Mouse (Mus musculus) lung, postnatal 10 days (tissue): ENCODE results near the gene Ifnar2.

Experiments
- DNase-seq: peaks from one replicate; pipeline ENCODE4 v3.0.0; 2021

Gene Ifnar2

GRCm38 (mm10) chr16:91395633-91396392 lies 23.2 kb downstream of the Ifnar2 start:
- DNase-seq: no peak

DNA sequence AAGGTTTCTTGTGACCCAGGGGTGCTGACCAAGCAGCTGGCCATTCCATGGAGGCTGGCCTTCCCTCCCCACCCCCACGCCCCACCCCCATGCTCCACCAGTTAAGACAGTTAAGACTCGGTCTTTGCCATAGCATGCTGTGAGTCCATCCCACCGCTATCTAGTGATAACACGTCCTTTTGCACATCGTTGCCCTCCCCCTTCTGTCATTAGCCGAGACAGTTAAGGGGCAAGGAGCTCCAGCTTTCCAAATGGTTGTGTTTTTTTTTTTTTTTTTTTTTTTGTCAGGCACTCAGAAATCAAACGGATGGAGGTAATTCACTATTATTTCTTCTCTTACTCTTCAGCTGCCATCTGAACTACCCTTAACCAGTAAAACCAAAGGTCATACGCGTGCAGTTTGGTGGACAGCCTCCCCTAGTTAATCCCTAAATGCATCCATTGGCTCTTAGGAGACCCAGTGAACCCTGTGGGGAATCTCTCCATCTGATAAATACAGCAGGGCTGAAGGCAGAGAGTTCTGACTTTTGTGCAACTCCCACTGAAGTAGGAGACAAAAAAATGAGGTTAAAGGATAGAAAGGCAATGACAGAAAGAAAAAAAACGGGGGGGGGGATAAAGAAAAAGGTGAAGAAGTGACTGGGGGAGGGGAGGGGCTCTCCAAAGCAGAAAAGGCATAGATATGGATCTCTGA lies 24.4 kb downstream of the Ifnar2 start:
- DNase-seq: no peak

- no peak for DNase-seq
Observed at GRCm38 (mm10) chr16:91398030-91398429, 25.4 kb downstream of the Ifnar2 start.

GRCm38 (mm10) chr16:91398944-91399343 lies 26.4 kb downstream of the Ifnar2 start:
- DNase-seq: no peak

DNA sequence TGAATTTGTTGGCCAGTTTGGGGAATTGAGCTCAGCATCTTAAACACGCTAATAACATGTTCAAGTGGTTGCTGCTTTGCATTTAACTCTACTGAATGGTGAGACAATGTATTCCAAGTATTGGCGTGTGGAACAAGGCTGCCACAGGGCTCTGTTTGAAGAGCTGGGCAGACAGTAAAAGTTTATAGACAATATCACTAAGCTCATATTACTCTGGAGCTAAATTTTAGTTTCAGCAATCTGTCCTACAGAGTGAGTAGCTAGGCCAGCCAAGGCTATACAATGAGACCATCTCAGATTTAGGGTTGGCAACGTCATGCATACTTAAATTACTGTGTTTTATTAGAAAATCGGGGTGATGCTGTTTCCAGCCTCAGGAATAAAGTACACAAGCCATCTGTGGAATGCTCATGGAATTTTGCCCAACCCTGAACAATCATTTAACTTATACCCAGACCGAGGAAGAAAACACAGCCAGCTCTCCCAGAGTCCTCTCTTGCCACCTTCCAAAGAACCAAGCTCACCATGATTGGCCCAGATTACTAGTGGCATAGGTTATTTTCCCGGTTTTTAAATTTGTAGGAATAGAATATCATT lies 29.1 kb downstream of the Ifnar2 start:
- no peak for DNase-seq

GRCm38 (mm10) chr16:91403784-91404183 lies 31.2 kb downstream of the Ifnar2 start:
- no peak for DNase-seq

GRCm38 (mm10) chr16:91404187-91404586 lies 31.6 kb downstream of the Ifnar2 start:
- DNase-seq: no peak

GRCm38 (mm10) chr16:91404828-91405577 lies 32.4 kb downstream of the Ifnar2 start:
- DNase-seq: no peak

DNA sequence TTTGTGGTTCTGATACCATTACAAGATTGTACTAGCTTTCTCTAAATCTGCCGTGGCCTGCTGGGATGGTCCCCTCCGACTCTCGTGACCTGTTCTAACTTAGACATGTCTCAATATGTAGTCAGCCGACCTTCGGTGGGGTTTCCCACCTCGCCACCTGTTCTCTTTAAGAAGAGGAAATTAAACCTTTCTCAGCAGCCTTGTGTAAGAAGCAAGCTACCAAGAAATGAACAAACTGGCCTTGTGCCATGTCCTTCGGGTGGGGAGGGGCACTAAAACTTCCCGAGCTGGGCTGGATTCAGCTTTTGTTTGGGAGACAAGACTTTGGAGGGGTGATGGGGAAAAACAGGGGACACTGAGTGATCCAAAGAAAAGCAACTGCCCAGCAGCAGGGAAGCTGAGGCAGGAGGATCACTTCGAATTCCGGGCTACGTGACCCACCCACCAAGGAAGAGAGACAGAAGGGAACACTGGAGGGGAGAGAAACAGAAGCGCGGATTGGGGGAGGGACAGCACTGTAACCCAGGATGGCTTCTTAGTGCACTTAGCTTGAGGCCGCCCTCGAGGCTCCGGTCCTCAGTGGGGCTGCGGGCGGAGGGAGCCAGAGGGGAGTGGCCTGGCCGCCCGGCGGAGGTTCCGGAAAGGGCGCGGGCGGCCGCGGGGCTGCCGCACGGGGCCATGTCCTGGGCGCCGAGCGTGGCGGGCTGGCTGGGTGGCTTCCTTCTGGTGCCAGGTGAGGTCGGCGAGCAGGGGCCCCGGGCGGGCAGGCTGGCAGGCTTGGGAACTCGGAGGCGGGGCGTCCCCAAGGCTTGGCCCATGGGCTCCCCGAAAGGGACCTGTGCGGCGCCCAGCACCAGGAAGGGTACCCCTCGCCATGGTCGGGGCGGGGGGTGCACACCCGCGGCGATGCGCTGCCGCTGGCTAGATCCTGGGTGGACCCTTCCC lies 33.3 kb downstream of the Ifnar2 start, which contains the start of gene Il10rb:
Il10rb (plus strand) TSS at position 525 of the 945 bp plus-strand sequence.
- DNase-seq: peak; percentile 86

DNA sequence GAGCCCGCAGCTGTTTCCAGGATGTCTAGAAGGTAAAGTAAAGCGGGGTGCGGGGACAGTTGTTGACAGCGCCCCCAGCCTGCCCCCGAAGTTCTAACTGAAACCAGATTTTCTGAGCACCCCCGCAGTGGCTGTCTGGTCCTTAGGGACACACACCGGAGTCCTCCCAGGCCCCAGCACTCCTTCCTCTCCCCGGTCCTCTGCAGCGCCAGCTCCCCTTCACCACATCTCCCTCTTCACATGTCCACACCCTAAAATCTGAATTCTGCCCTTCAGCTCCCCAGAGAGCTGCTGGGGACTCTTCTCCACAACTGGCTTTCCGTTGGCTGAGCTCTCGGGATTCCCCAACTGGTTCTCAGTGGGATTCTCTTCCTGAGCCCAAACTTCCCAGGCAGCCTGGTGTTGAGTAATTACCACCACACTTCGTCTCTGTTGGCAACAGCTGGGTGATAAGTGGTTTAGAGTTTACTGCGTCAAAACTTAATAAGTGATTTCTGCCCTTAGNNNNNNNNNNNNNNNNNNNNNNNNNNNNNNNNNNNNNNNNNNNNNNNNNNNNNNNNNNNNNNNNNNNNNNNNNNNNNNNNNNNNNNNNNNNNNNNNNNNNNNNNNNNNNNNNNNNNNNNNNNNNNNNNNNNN lies 34.1 kb downstream of the Ifnar2 start:
- peak; percentile 66 for DNase-seq

DNA sequence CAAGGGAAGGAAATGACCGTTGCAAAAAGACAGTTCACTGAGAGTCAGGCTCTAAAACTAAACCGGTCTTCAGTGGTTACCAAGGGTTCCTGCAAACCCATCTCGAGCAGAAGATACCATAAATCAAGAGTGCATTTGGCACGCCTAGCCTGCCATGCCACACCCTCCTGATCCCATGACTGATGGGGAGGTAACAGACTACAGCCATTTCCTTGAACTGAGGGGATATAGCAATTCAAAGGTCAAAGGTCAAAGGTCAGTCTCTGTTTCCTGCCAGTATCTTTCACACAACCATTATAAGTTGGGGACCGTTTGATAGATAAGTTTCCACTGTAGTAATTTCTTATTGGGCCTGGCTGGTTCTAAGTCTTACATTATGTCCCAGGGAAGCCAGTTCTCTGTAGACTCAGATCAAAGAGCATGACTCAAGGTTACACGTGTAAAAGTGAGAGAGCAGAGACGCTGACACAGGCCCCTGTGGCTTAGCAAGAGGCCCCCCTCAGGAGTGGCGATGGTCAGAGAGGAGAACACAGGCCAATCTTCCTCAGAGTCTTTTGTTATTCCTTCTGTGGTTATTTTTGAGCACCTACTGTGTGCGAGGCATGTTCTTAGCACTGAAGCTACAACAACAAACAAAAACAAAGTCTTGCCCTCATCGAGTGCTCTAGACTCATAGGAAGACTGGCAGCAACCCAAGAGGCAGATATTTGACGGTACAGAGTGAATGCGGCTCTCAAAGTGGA lies 40.7 kb downstream of the Ifnar2 start:
- DNase-seq: no peak

- no peak for DNase-seq
Observed at GRCm38 (mm10) chr16:91415391-91416189, 43.0 kb downstream of the Ifnar2 start.

DNA sequence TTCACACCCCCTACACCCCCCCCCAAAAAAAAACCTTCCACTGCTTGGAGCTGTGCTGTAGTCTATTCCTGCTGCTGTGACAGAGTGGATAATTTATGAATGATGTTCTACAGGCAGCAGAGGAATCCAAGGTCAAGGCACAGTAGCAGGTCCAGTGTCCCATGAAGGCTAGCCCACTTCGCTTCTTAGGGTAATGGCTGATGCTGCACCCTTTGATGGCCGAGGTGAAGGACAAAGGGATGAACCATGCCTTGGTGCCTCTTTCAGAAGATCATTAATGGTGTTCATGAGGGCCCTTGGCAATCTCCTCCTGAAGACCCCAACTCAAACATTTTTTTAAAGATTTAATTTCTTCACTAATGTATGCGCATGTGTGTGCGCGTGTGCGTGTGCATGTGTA lies 43.8 kb downstream of the Ifnar2 start:
- no peak for DNase-seq

DNA sequence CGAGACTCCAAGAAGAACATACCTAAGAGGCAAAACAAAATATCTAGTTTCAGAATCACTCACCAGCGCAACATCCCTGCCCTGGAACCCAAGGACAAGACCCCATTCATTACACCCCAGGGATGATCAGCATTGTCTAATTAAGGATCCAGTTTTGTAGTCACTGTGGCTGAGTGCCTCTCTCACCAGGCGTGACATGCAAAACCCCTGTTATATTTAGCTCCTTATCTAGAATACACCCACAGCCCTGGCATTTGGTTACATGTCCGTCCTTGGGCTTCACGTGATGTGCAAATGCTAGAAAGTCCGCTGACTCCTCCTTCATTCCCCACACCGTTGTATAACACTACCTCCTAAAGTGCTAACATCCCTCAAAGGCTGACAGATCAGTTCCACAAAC lies 44.4 kb downstream of the Ifnar2 start:
- no peak for DNase-seq

GRCm38 (mm10) chr16:91418531-91418930 lies 45.9 kb downstream of the Ifnar2 start:
- DNase-seq: no peak

DNA sequence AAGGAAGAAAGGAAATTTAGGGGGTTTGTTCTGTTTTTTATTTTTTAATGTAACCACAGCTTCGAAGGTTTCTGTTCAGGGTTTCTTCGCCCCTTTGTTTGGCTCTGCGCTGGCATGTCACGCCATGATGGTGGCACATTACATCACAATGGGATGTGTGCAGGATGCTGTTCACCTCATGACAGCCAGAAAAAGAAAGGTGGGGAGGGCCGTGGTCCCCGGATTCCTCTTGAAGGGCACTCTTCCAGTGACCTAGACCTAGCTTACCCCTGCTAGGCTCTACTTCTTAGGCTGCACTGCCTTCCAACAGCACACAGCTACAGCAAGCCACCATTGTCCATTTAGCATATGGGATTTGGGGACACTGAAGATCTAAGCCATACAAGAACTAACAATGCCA lies 53.2 kb downstream of the Ifnar2 start:
- no peak for DNase-seq

DNA sequence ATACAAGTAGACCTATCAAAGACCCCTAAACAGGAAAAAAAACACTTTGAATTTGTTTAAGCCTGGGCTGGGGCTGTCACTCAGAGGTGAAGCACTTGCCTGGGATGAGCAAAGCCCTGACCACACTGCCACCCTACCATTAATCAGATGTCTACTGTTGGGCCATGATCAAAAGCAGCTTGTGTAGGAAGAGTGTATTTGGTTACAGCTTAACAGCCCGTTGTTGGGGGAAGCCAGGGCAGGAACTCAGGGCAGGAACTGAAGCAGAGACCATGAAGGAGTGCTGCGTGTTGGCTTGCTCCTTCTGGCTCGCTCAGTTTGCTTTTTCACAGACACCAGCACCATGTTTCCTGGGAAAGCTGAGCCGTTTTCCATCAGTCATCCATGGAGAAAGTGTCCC lies 54.0 kb downstream of the Ifnar2 start:
- no peak for DNase-seq

DNA sequence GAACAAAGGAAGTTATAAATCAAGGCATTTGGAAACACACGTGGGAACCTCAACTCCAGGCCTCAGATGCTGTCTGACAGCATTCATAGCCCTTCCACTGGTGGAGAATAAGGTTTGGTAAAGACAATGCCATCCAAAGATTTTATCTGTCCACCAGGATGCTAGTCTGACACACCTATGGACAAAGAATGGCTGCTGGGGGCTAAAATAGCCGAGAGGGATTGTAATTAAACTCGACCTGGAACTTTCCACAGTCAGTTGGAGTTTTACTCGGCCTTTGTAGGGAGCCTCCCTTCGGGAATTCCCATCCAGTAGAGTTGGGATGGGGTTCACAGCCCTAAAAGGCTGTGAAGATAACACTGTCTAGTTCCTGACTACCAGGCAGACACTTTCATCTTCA lies 54.9 kb downstream of the Ifnar2 start:
- DNase-seq: no peak

- no peak for DNase-seq
Observed at GRCm38 (mm10) chr16:91428259-91428865, 55.8 kb downstream of the Ifnar2 start.
